Mouse (Mus musculus) E14TG2a.4 (cell line): Measurements from ENCODE around the gene Slc39a11.

Experiments
- H3K27me3 ChIP-seq: 2 replicates; pipeline ENCODE4 v1.6.1; 2014; ENCODE audit warnings: low read length, control low read depth; ENCODE audit not compliant: insufficient read depth
- H3K36me3 ChIP-seq: 2 replicates; pipeline ENCODE4 v1.6.1; 2014; ENCODE audit warnings: low read length, control low read depth; ENCODE audit not compliant: insufficient read depth
- H3K4me1 ChIP-seq: replicated peaks from 2 replicates; pipeline ENCODE4 v1.6.1; 2014; ENCODE audit warnings: low read depth, low read length, control low read depth
- H3K4me3 ChIP-seq: replicated peaks from 2 replicates; pipeline ENCODE4 v1.5.1; 2014; ENCODE audit warnings: mild to moderate bottlenecking, low read length
- H3K9me3 ChIP-seq: 2 replicates; pipeline ENCODE4 v1.6.1; 2014; ENCODE audit warnings: low read length, control low read depth
- CTCF ChIP-seq: conservative IDR thresholded peaks from 2 replicates; pipeline ENCODE4 v1.5.1; 2014; ENCODE audit warnings: low read length
- NANOG ChIP-seq: IDR thresholded peaks from 2 replicates; pipeline ENCODE4 v1.6.1; 2014; ENCODE audit warnings: borderline replicate concordance, low read length, mixed read lengths
- POU5F1 ChIP-seq: IDR thresholded peaks from 2 replicates; pipeline ENCODE4 v1.6.1; 2014; ENCODE audit warnings: low read length, borderline replicate concordance

Slc39a11 gene

GRCm38 (mm10) chr11:113684707-113685426, 35.0 kb upstream of the Slc39a11 start:
- TF ChIP-seq POU5F1 = no peak
- TF ChIP-seq NANOG = no peak
- no peak for TF ChIP-seq CTCF
- Histone ChIP-seq H3K4me1 (peaks cover 80% of the 10 kb centered on the region), H3K9me3 (no peaks in the 10 kb centered on the region), H3K27me3 (no peaks in the 10 kb centered on the region), H3K36me3 (peaks cover 29% of the 10 kb centered on the region), H3K4me3 (peak overlapping the region; percentile 98)

GRCm38 (mm10) chr11:113683957-113684706, 34.3 kb upstream of the Slc39a11 start, which contains the start of the genes Fam104a and D11Wsu47e:
TSS of gene Fam104a (minus strand) at chr11:113684155.
TSS of gene D11Wsu47e (plus strand) at chr11:113684412.
- TF ChIP-seq POU5F1 (no peak), NANOG (no peak), CTCF (no peak)
- Histone ChIP-seq H3K27me3 (no peaks in the 10 kb centered on the region), H3K4me3 (peak within 1 kb of the TSS; percentile 98), H3K36me3 (peaks cover 22% of the 10 kb centered on the region), H3K4me1 (peaks cover 80% of the 10 kb centered on the region), H3K9me3 (no peaks in the 10 kb centered on the region)

GRCm38 (mm10) chr11:113683627-113683956, 33.7 kb upstream of the Slc39a11 start:
- H3K36me3 ChIP-seq = peaks cover 17% of the 10 kb centered on the region
- peak overlapping the region; percentile 98 for H3K4me3 ChIP-seq
- TF ChIP-seq NANOG (no peak), CTCF (no peak), POU5F1 (no peak)
- H3K27me3 ChIP-seq = no peaks in the 10 kb centered on the region
- no peaks in the 10 kb centered on the region for H3K9me3 ChIP-seq
- H3K4me1 ChIP-seq = peaks cover 78% of the 10 kb centered on the region

- Histone ChIP-seq H3K36me3 (peaks cover 17% of the 10 kb centered on the region), H3K9me3 (no peaks in the 10 kb centered on the region), H3K27me3 (no peaks in the 10 kb centered on the region), H3K4me3 (peak overlapping the region; percentile 98), H3K4me1 (peaks cover 78% of the 10 kb centered on the region)
- no peak for TF ChIP-seq NANOG
- no peak for TF ChIP-seq POU5F1
- no peak for TF ChIP-seq CTCF
Measured at GRCm38 (mm10) chr11:113682897-113683626, 33.2 kb upstream of the Slc39a11 start.

- peaks cover 78% of the 10 kb centered on the region for H3K4me1 ChIP-seq
- no peaks in the 10 kb centered on the region for H3K27me3 ChIP-seq
- no peak overlapping the region for H3K4me3 ChIP-seq
- H3K36me3 ChIP-seq = peaks cover 21% of the 10 kb centered on the region
- TF ChIP-seq CTCF (no peak), POU5F1 (no peak), NANOG (no peak)
- H3K9me3 ChIP-seq = no peaks in the 10 kb centered on the region
Measured at GRCm38 (mm10) chr11:113681979-113682378, 32.1 kb upstream of the Slc39a11 start.

GRCm38 (mm10) chr11:113680954-113681353, 31.1 kb upstream of the Slc39a11 start:
- H3K9me3 ChIP-seq = no peaks in the 10 kb centered on the region
- H3K4me1 ChIP-seq = peaks cover 76% of the 10 kb centered on the region
- peaks cover 27% of the 10 kb centered on the region for H3K36me3 ChIP-seq
- H3K4me3 ChIP-seq = no peak overlapping the region
- TF ChIP-seq POU5F1 (no peak), NANOG (no peak)
- H3K27me3 ChIP-seq = no peaks in the 10 kb centered on the region

- TF ChIP-seq CTCF = no peak
- no peak for TF ChIP-seq POU5F1
- TF ChIP-seq NANOG = no peak
- H3K9me3 ChIP-seq = no peaks in the 10 kb centered on the region
Measured at GRCm38 (mm10) chr11:113678373-113678772, 28.5 kb upstream of the Slc39a11 start.

GRCm38 (mm10) chr11:113677378-113677777, 27.5 kb upstream of the Slc39a11 start:
- no peaks in the 10 kb centered on the region for H3K27me3 ChIP-seq
- no peak overlapping the region for H3K4me3 ChIP-seq
- H3K9me3 ChIP-seq = no peaks in the 10 kb centered on the region
- H3K4me1 ChIP-seq = peaks cover 73% of the 10 kb centered on the region
- H3K36me3 ChIP-seq = peaks cover 62% of the 10 kb centered on the region
- TF ChIP-seq NANOG = no peak
- no peak for TF ChIP-seq POU5F1
- no peak for TF ChIP-seq CTCF

More at GRCm38 (mm10) chr11:113678373-113678772, 28.5 kb upstream of the Slc39a11 start:
- Histone ChIP-seq H3K4me3 (peak overlapping the region; percentile 20; the same call in 1 of the 2 replicates), H3K27me3 (no peaks in the 10 kb centered on the region), H3K36me3 (peaks cover 52% of the 10 kb centered on the region), H3K4me1 (peaks cover 78% of the 10 kb centered on the region)
